Mouse (Mus musculus) neural tube, embryonic 10.5 days (tissue): ENCODE measurements around the gene Mrtfa.

Experiments
- DNase-seq: peaks from one replicate; pipeline ENCODE4 v3.0.0-alpha.2; 2017; ENCODE audit warnings: low spot score; ENCODE audit errors: extremely low spot score

Gene Mrtfa

DNA sequence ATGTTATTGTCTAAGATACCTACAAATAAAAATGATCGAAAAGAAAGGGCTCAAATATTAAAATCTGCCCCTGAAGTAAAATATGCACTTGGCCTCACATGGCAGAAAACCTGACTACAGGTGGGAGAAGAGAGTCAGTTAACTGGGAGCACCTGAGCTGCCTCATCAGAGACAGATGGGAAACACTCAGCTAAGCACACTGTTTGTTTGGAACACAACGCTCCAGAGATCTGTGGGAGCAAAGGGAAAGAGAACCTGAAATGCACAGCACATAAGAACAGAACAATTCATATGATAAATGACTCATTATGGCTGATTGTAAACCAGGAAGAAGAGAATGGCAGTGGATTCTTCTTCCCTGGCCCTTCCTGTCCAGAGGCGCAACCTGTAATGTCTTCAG is 87.1 kb downstream of the Mrtfa start:
- no peak for DNase-seq

DNA sequence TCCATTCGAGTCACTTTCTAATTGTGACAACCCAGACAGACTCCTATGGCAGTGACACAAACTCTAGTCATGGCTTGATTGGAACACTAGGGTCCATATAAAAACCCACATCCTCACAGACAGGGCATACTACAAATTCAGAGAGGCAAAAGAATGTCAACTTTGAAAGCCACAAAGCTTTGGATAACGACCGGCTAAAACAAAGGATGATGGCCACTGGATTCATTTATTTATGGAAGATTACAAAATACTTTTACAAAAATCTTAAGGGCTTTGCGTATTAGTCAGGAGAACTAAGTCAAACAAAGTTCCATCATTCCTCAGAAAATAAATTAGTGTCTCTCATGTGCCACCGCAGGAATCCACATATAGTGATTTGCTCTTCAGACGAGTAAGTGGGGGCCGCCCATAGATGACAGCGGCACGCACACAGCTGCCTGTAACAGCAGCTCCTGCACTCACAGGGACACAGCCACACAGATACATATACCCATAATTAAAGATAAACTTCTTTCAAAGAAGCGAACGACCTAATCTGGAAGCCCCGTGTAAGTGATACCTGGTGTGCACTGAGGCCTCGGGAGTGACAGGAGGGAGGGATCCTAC is 88.2 kb downstream of the Mrtfa start:
- no peak for DNase-seq

DNA sequence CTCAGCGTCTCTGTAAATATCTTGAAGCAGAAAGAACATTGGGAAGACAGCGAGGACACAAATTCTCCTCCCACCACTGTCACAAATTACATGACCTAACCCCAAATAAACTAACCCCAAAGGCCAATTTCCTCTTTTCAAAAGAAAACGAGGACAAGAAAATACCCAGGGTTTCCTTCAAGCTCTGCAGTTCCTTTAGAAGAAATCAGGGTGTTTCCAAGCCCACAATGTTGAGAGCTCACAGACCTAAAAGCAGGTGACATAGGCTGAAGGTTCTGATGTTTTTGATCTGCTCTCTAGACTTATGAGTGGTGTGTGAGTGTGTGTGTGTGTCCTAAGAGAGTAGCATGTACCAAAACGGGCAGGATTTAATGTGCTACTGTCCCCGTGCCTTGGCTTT is 89.2 kb downstream of the Mrtfa start:
- DNase-seq: no peak

DNA sequence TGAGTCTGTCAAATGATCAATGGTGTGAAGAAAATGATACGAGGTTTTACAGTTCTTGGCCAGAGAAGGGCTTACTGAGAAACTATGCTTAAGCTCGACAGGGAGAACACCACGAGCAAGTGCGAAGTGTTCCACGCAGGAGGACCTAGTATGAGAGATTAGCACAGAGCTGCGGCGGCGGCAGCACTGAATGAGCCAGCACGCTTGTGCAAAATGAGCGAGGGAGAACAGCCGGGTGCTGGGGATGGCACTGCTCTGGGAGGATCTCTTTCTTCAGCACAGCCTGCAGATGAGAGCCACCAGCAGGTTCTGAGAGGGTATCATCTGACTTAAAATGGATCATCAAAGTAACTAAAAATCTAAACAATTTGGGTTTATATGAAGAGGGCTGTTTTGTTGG is 91.3 kb downstream of the Mrtfa start:
- no peak for DNase-seq

DNA sequence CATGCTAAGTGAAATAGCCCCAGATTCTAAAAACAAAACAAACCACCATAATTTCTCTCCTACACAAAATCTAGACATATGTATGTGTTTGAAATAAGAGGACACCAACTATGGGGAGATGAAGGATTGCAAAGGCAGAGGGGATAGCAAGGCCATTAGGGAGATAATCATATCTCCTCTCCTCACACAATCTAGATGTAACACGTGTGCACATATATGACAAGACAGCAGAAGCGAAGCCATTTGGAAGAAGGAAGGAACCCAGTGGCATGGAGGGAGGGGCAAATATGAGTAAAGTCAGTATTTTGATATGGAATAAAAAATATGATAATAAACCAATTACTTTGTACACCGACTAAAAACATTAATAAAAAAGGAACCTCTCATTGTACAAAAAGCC is 91.9 kb downstream of the Mrtfa start:
- DNase-seq: no peak

DNA sequence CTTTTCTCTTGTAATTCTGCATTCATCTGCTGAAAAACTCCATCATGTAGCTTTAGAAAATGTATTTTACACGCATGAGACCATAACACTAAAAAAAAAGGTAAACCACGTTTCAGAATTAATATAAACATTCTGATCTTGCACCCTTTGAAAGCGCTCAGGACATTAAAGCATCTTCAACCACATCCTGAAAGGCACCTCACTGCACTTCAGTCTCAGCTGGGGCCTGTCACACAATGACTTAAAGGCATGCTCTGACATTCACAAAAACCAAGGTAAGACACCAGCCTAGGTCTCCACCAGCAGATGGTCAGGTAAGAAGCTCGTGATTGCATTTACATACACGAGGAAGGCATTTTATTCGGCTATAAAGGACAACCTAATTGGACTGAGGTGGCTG is 92.7 kb downstream of the Mrtfa start:
- DNase-seq: no peak

DNA sequence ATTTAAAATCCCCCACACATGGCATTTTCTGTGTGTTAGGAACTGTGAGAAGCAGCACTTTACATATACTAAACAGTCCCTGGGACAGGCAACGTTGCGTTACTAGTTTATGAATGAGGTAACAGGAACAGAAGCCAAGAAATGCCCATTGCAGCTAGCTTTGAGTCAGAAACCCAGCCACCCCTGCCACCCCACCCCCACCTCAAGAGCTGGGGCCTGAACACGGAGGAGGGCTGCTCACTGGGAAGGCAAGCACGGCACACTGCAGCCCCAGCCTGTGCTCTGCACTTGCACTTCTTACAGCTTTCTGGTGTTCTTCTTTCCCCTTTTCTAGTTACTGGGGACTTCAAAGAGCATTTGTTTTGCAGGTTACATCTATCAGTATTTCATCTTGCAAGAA is 93.1 kb downstream of the Mrtfa start:
- no peak for DNase-seq

DNA sequence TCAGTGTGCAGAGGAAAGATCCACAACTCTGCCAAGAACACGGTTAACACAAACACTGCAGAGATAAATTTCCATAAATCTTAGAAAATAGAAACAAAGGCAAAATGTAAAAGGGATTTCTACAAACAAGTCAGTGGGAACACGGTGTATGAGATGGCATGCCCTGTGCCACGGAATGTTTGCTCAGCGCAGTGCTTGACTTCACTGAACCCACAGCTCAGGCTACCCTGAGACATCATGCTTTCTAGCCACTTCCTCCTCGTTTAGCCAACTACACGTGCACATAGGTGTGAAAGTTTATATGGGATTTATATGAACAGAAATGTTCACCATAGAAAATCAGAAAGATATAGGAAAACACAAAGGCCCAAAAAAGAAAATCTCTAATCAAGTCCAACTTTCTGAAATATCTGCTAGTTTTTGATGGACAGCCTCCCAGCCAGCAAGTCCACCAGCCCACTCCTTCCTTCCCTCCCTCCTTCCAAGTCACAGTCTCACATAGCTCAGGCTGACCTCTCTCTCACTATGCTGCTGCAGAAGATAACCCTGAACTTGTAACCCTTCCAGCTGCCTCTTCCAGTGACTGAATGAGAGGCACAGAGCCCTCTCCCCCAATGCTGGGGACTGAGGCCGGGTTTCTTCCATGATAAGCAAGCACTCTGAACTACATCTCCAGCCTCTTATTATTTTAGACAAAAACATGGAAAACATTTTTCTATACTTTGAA is 94.1 kb downstream of the Mrtfa start:
- no peak for DNase-seq

DNA sequence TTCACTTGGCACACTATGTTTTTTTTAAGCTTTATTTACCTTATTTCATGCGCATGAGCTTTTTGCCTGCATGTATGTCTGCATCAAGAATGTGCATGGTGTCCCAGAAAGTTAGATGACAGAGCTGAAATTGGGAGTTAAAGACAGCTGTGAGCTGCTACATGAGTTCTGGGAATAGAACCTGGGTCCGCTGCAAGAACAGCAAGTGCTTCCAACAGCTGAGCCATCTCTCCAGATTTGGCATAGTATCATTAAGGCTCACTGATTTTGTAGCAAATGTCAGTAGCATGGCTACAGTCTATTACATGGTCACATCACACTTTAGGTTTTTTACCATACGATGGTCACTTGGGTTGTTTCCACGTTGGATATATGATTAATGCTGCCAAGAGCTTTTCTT is 97.5 kb downstream of the Mrtfa start:
- no peak for DNase-seq

DNA sequence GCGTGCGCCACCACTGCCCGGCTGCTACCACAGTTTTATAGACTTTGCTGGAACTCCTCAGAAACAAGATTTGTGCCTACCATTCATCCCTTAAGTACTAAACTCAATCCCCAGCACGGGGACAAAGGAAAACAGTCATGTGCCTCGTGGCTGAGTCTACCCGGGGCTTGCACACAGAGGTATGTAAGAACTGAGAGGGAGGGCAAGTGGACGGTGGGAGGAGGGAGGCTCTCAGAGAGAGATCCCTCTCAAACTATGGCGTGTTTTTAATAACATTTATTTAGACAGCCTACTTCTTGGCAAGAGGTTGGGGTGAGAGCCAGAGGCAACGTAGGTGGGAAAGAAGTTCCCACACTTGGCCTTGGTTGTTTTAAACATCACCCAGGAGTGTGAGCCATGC is 98.8 kb downstream of the Mrtfa start:
- DNase-seq: no peak

DNA sequence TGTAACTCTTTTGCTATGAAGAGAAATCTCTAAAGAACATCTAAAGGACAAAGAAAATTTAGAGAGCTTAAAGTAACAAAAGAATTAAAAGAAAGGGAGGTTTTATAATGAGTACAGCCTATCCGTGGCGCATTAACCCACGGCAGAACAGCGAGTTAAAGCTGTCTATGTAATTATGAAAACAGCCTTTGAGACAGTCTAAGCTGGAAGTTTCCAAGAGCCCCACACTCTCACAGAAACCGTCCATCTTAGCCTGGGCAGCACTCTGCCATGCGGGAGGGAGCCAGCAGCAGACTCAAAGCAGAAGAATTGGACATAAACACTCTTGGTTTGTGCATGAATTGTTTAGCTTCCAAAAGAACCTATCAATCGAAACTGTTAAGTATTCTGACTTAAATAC is 103.0 kb downstream of the Mrtfa start:
- no peak for DNase-seq

DNA sequence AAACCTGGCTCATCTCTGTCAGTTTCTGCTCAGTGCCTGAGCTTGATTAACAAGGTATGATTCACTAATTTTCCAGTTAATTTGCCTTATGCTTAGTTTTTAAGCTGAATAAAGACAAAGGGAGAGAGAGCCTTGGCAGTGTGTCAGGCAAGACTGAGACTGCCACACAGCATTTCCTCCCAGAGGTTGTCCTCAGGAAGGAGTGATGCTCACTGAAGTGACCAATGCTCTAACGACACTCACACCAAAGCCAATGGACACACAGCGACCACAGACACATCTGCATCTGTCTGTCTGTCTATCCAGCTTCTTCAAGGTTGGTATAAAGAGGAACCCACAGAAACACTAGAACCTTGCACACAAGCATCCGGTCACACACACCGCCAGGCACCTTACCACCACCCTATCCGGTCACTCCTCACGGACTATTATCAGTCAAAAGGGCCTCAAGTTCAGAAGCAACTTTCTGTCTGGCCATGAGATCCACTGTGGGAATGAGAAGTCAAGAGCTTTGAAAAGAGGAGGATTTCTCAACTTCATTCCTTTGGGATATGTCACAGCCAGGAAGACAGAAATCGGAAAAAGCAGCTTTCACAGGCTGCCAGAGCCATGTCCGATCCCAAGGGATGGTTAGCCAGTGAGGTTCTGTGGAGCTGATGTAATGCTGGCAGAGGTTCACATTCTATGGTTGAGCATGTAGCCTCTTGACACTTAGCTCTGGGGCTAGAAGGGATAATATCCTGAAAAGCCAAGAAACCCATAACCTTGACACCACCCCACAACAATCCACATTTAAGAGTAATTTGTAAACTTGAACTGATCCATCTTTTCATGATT is 103.7 kb downstream of the Mrtfa start:
- no peak for DNase-seq

DNA sequence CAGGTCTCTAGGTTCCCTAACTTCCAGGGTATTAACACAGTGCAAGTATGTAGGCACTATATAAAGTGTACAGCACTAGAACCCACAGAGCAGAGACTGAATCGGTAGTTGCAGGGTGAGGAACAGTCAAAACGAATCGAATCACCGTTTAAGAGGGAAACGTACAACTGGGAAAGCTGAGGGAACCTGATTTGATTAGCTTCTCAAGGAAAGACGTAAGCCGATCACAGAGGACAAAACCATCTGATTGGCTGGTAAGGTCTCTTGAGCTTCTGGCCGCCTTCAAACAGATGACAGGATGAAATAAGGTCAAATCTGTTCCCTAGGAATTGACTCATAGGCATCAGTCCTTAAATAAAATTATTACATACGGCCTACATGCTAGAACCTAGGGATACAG is 106.7 kb downstream of the Mrtfa start:
- no peak for DNase-seq

DNA sequence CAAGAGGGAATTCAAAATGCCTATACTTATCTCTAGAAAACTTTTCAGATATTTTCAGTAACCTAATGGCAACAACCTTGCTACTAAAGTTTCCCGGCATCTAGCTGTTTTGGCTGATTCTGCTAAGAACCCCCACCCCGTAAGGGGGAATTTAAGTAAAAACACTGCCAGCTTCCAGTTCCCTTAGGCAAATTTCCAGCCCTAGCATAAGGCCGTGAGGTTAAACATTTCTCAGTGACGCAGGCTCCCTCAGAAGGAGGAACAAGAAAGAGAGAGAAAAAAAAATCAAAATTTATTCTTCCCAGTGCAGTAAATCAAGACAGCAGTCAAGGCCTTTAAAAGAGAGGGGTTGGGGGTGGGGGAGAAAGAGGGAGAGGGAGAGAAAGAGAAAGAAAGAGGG is 107.3 kb downstream of the Mrtfa start:
- no peak for DNase-seq

DNA sequence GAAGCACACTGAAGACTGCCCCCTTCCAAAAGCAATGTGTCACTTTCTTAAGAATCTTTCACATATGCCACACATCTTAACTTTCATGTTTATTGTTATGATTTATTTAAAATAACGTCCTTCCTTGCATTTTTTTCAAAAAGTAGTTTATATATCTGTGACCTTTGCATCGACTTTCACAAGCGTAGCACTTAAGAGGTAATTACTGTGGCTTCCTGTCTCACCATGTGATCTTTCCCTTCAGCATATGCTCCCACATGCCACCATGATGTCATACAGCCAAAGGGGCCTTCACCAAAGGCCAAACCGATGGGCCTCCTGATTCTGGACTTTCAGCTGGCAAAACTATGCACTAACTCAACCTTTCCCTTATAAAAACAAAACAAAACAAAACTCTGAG is 109.3 kb downstream of the Mrtfa start:
- no peak for DNase-seq

DNA sequence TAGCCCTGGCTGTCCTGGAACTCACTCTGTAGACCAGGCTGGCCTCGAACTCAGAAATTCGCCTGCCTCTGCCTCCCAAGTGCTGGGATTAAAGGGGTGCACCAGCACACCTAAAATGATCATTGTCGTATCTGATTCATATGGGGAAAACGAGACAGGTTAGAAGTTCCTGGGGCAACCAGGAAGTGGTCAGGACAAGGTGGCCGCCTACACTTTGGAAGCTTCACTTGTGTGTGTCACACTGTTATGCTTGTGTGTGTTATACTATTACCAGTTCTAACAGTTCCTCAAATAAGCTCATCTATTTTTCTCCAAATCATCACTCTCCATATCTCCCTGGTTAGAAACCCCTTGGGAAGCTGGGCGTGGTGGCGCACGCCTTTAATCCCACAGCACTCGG is 110.2 kb downstream of the Mrtfa start:
- DNase-seq: no peak

DNA sequence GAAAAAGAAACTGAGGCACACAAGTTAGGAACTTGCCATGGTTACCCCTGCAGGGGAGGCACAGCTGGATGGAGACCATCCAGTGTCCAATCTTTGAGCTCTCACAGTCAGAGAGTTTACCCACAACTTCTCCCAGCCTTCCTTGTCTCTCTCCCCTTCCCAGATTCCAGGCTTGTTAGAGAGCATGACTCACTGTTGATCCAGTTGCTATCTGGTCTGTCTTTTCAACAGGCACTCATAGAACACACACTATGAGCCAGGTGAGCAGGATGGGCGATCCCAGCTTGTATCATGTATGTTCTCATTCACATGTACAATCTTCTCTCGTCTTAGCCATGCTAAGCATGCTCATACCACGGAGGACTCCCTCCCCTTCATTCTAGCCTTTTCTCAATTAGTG is 111.3 kb downstream of the Mrtfa start:
- no peak for DNase-seq

DNA sequence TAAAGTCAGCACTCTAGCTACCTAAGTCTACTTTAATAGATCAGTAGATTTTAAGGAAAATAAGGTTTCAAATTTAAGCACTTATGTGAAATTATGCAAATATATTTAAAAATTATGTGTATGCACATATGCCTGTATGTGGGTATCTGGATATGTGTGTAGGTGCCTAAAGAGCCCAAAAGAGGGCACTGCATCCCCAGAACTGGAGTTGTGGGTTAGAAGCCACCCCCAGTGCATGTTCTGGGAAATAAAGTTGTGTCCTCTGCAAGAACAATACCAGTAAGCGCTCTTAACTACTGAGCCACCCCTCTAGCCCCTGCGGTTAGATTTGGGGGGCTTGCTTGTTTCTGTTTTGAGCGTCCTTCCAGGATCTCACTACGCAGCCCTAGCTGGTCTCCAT is 113.0 kb downstream of the Mrtfa start:
- no peak for DNase-seq

DNA sequence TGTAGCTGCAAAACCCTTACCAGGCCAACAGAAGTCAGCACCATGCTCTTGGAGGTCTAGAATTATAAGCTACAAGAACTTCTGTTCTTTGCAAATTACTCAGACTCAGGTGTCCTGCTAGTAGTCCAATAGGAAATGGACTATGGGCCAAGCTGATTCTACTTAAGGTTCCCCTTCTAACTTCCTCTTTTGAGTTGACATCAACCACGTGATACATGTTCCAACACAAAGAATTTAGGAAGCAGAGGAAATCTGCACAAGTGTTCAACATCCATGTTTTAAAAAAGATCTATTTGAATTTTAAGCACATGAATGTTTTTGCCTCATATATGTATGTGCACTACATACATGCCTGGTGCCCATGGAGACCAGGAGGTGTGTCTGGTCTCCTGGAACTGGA is 116.0 kb downstream of the Mrtfa start:
- no peak for DNase-seq

DNA sequence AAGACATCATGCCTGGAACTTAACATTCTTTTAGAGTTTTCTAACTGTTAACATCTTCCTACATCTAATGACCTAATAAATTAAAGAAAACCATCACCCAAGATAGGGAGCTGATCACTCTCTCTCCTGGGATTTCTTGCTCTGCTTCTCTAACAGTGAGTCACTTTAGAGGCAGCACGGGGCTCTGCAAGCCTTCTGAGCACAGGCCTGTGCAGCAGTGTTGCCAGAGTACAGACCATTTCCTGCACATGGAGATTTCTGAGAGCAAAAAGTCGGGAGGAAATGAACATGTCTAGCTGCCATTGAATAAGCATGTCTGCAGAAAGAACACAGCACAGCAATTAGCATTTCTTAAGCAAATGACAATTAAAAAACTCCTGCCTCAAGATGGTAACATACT is 116.8 kb downstream of the Mrtfa start:
- DNase-seq: no peak

DNA sequence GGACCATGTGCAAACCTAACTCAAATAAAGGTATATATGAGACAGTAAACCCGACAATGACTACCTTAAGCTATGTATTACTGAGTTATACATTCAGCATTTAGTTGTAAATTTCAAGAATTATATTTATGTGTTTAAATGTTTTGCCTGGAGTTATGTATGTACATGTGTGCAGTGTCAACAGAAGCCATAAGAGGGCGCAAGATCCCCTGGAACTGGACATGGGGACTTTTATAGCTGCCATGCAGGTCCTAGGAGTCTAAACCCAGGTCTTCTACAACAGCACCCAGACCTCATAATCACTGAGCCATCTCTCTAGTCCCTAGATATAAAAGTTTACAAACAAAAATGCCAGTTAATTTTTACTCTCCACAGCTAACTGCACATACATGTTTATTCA is 117.8 kb downstream of the Mrtfa start:
- DNase-seq: no peak

DNA sequence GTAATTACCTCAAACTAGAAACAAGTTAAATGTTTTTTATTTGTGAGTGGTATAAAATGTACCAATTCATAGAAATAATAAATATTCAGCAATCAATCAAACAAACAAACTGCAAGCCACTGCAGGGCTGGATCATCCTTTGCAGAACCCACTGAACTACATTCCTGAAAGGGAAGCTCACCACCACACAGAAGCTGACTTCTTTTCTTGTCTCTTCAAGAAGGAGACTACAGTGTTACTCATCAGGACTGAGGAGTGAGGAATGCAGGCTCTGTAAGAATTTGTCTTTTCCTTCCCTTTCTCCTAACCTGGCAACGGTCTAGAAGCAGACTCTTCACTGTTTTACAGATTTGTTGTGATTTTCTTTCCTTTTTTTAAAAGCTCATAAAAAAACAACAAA is 120.1 kb downstream of the Mrtfa start:
- DNase-seq: no peak
